In genomic region chr19:43880420-43880819, GRCm38 (mm10) we compare ENCODE assay signal across 15 mouse cellular contexts. TPM values are rescaled to one million over a fixed set of nuclear protein-coding genes. Genes with fewer than 3 reads are reported as not detected.
DNase-seq lines count a peak whose midpoint lies in the region; ATAC-seq and TF ChIP-seq lines count a peak whose summit lies in the region.
"Had no signal": no experiment of that assay in that cellular context is flagged by ENCODE, and none has a peak within 500 bp of the region (broad histone marks: within the 10 kb centered on the region; RNA-seq: fewer than 3 reads in every experiment).

No protein-coding gene starts in this region.

- H3K27me3 ChIP-seq in forebrain, embryonic 14.5 days (replicated peaks; ENCODE audit: control insufficient read depth, insufficient read depth, low read length), result no peaks in the 10 kb centered on the region
- no peaks in the 10 kb centered on the region for H3K27me3 ChIP-seq in forebrain, embryonic 13.5 days
- H3K27me3 ChIP-seq in lung, embryonic 14.5 days (ENCODE audit: insufficient read depth, low read length), result no peaks in the 10 kb centered on the region
- no peaks in the 10 kb centered on the region for H3K27me3 ChIP-seq in embryonic facial prominence, embryonic 14.5 days (replicated peaks; ENCODE audit: control insufficient read depth, insufficient read depth, low read length)
- H3K27me3 ChIP-seq in limb, embryonic 14.5 days (ENCODE audit: control insufficient read depth, insufficient read depth, low read length), result no peaks in the 10 kb centered on the region
- H3K27me3 ChIP-seq: midbrain, embryonic 12.5 days had no signal

- no peak overlapping the region for H3K9ac ChIP-seq in forebrain, embryonic 14.5 days (ENCODE audit: low read length)
- no peak overlapping the region for H3K9ac ChIP-seq in forebrain, embryonic 13.5 days
- no peak overlapping the region for H3K9ac ChIP-seq in lung, embryonic 14.5 days
- H3K9ac ChIP-seq in embryonic facial prominence, embryonic 14.5 days (ENCODE audit: low read depth, low read length), result no peak overlapping the region; the same call in 1 of the 2 replicates
- H3K9ac ChIP-seq in limb, embryonic 14.5 days (ENCODE audit: low read depth, low read length, severe bottlenecking), result no peak overlapping the region

- no peak for TF ChIP-seq POLR2A in limb, embryonic 14.5 days (IDR thresholded peaks at IDR 0.05; ENCODE audit: borderline replicate concordance, extremely low read depth, insufficient read depth, insufficient read length)

- H3K4me1 ChIP-seq in forebrain, embryonic 14.5 days (ENCODE audit: control insufficient read depth, insufficient read depth, low read length), result peaks cover 27% of the 10 kb centered on the region
- peaks cover 57% of the 10 kb centered on the region for H3K4me1 ChIP-seq in forebrain, embryonic 13.5 days
- H3K4me1 ChIP-seq in lung, embryonic 14.5 days (ENCODE audit: insufficient read depth), result peaks cover 39% of the 10 kb centered on the region
- peaks cover 26% of the 10 kb centered on the region for H3K4me1 ChIP-seq in embryonic facial prominence, embryonic 14.5 days (ENCODE audit: control insufficient read depth, insufficient read depth, low read length)
- peaks cover 36% of the 10 kb centered on the region for H3K4me1 ChIP-seq in limb, embryonic 14.5 days (ENCODE audit: control insufficient read depth, insufficient read depth, low read length)

- no peak for ATAC-seq in forebrain, embryonic 14.5 days
- ATAC-seq in forebrain, embryonic 13.5 days, result no peak
- ATAC-seq in lung, embryonic 14.5 days (ENCODE audit: insufficient read depth), result no peak
- ATAC-seq in embryonic facial prominence, embryonic 14.5 days (ENCODE audit: low read depth), result no peak
- no peak for ATAC-seq in limb, embryonic 14.5 days (ENCODE audit: low FRiP score, low read depth)

- no peak overlapping the region for H3K4me3 ChIP-seq in forebrain, embryonic 14.5 days (ENCODE audit: low read depth, low read length)
- no peak overlapping the region for H3K4me3 ChIP-seq in forebrain, embryonic 13.5 days
- H3K4me3 ChIP-seq in lung, embryonic 14.5 days (ENCODE audit: low read depth, low read length), result no peak overlapping the region
- no peak overlapping the region for H3K4me3 ChIP-seq in embryonic facial prominence, embryonic 14.5 days (ENCODE audit: low read depth, low read length)
- no peak overlapping the region for H3K4me3 ChIP-seq in limb, embryonic 14.5 days (replicated peaks; ENCODE audit: low read length)

- TF ChIP-seq CTCF in lung, embryonic 14.5 days (IDR thresholded peaks at IDR 0.05; ENCODE audit: low read depth), result no peak

- no peak for DNase-seq in forebrain, embryonic 14.5 days (ENCODE audit: low spot score)
- no peak for DNase-seq in lung, embryonic 14.5 days
- no peak for DNase-seq in lung, postnatal 14 days
- DNase-seq in embryonic facial prominence, embryonic 14.5 days (ENCODE audit: low spot score), result no peak
- no peak for DNase-seq in limb, embryonic 14.5 days (ENCODE audit: low spot score)
- no peak for DNase-seq in frontal cortex, postnatal 14 days (ENCODE audit: low spot score in 2 of 2)
- DNase-seq in frontal cortex, postnatal 10 days (ENCODE audit: low spot score in 2 of 2), result no peak
- DNase-seq: adrenal gland, postnatal 14 days; cerebellum, postnatal 10 days; kidney, postnatal 36 days; liver; lung, adult 2 months; thymus, adult 18-20 months had no signal

- H3K36me3 ChIP-seq in forebrain, embryonic 14.5 days (ENCODE audit: control insufficient read depth, insufficient read depth, low read length), result no peaks in the 10 kb centered on the region
- H3K36me3 ChIP-seq in forebrain, embryonic 13.5 days (ENCODE audit: poor library complexity, severe bottlenecking), result no peaks in the 10 kb centered on the region
- no peaks in the 10 kb centered on the region for H3K36me3 ChIP-seq in lung, embryonic 14.5 days (ENCODE audit: insufficient read depth)
- no peaks in the 10 kb centered on the region for H3K36me3 ChIP-seq in embryonic facial prominence, embryonic 14.5 days (ENCODE audit: control insufficient read depth, insufficient read depth, low read length)
- H3K36me3 ChIP-seq in limb, embryonic 14.5 days (ENCODE audit: control insufficient read depth, insufficient read depth, low read length), result no peaks in the 10 kb centered on the region
- H3K36me3 ChIP-seq: midbrain, embryonic 12.5 days had no signal

- H3K27ac ChIP-seq in forebrain, embryonic 14.5 days (ENCODE audit: low read depth, low read length), result no peak overlapping the region
- no peak overlapping the region for H3K27ac ChIP-seq in forebrain, embryonic 13.5 days
- H3K27ac ChIP-seq in lung, embryonic 14.5 days (ENCODE audit: low read depth), result peak overlapping the region; percentile 36; the same call in 1 of the 2 replicates
- H3K27ac ChIP-seq in embryonic facial prominence, embryonic 14.5 days (replicated peaks; ENCODE audit: low read depth, low read length), result 0 out of 2 replicates have a peak overlapping the region, but pooled peaks have one; percentile 28
- H3K27ac ChIP-seq in limb, embryonic 14.5 days (replicated peaks; ENCODE audit: low read depth, low read length), result 0 out of 2 replicates have a peak overlapping the region, but pooled peaks have one; percentile 92
- H3K27ac ChIP-seq: midbrain, embryonic 12.5 days had no signal

- 0 out of 2 replicates have a peak overlapping the region, but pooled peaks have one; percentile 75 for H3K4me2 ChIP-seq in forebrain, embryonic 14.5 days (ENCODE audit: low read length)
- no peak overlapping the region for H3K4me2 ChIP-seq in forebrain, embryonic 13.5 days
- peak overlapping the region; percentile 86 for H3K4me2 ChIP-seq in lung, embryonic 14.5 days
- H3K4me2 ChIP-seq in embryonic facial prominence, embryonic 14.5 days (ENCODE audit: low read depth, low read length), result peak overlapping the region; percentile 72; the same call in 1 of the 2 replicates
- H3K4me2 ChIP-seq in limb, embryonic 14.5 days (replicated peaks; ENCODE audit: low read depth, low read length, severe bottlenecking), result peak overlapping the region; percentile 71

- H3K9me3 ChIP-seq in forebrain, embryonic 14.5 days (replicated peaks; ENCODE audit: control insufficient read depth, low read length), result no peaks in the 10 kb centered on the region
- no peaks in the 10 kb centered on the region for H3K9me3 ChIP-seq in forebrain, embryonic 13.5 days (replicated peaks)
- H3K9me3 ChIP-seq in lung, embryonic 14.5 days (ENCODE audit: low read depth, low read length), result no peaks in the 10 kb centered on the region
- H3K9me3 ChIP-seq in embryonic facial prominence, embryonic 14.5 days (ENCODE audit: control insufficient read depth, low read length), result 0 out of 2 replicates have a peak, but pooled peaks cover 4% of the 10 kb centered on the region
- no peaks in the 10 kb centered on the region for H3K9me3 ChIP-seq in limb, embryonic 14.5 days (ENCODE audit: control insufficient read depth, low read length)

- WGBS in forebrain, embryonic 14.5 days, result 12% methylated on average over 3 of the region's 3 CpGs
- 16% methylated on average over 3 of the region's 3 CpGs for WGBS in forebrain, embryonic 13.5 days
- 18% methylated on average over 3 of the region's 3 CpGs for WGBS in lung, embryonic 14.5 days
- WGBS in embryonic facial prominence, embryonic 14.5 days, result 17% methylated on average over 3 of the region's 3 CpGs
- WGBS in limb, embryonic 14.5 days, result 13% methylated on average over 3 of the region's 3 CpGs

RNA-seq across cellular contexts. Expression of gene Dnmbp, which starts 59.6 kb away (rescaled TPM):
- polyA plus RNA-seq in forebrain, embryonic 14.5 days (2014; fragmentation: Nextera tagmentation; extraction: Ambion mirVana), result 7.2 and 7.6 TPM in 2 replicates
- polyA plus RNA-seq in forebrain, embryonic 13.5 days (2015; fragmentation: Nextera tagmentation; extraction: Ambion mirVana), result 11.6 and 12.4 TPM in 2 replicates
- 22.4 and 24.2 TPM in 2 replicates for polyA plus RNA-seq in lung, embryonic 14.5 days (2014; fragmentation: Nextera tagmentation; extraction: Ambion mirVana)
- 15.3 and 18.8 TPM in 2 replicates for polyA plus RNA-seq in embryonic facial prominence, embryonic 14.5 days (2014; fragmentation: Nextera tagmentation; extraction: Ambion mirVana)
- polyA plus RNA-seq in limb, embryonic 14.5 days (2012; rRNA removed), result 33.0 and 39.7 TPM in 2 replicates
- 23.3 and 26.1 TPM in 2 replicates for polyA plus RNA-seq in limb, embryonic 14.5 days (2014; fragmentation: Nextera tagmentation; extraction: Ambion mirVana)

Comparison
In these comparisons a context has a peak if more than half of its experiments do, and no peak if none do; other contexts are left out.
1. H3K27ac ChIP-seq: peak in lung, embryonic 14.5 days (single experiment), embryonic facial prominence, embryonic 14.5 days (single experiment) and limb, embryonic 14.5 days (single experiment); none in forebrain, embryonic 14.5 days (single experiment) and forebrain, embryonic 13.5 days (single experiment).